ENCODE assay signal across 8 mouse cellular contexts in genomic region chr4:46601258-46601843, GRCm38 (mm10). TPM values are rescaled to one million over a fixed set of nuclear protein-coding genes. Genes with fewer than 3 reads are reported as not detected.
DNase-seq lines count a peak whose midpoint lies in the region; ATAC-seq lines count a peak whose summit lies in the region.

No protein-coding gene starts in this region.

- H3K9ac ChIP-seq in kidney, embryonic 14.5 days (ENCODE audit: low read depth, low read length), result peak overlapping the region; percentile 60
- H3K9ac ChIP-seq in liver, embryonic 13.5 days, result peak overlapping the region; percentile 65
- peak overlapping the region; percentile 69 for H3K9ac ChIP-seq in neural tube, embryonic 14.5 days (replicated peaks; ENCODE audit: low read depth, low read length)

- no peaks in the 10 kb centered on the region for H3K4me1 ChIP-seq in kidney, embryonic 14.5 days (ENCODE audit: control insufficient read depth, insufficient read depth, low read length)
- H3K4me1 ChIP-seq in liver, embryonic 13.5 days (replicated peaks), result peaks cover 39% of the 10 kb centered on the region
- H3K4me1 ChIP-seq in neural tube, embryonic 14.5 days (ENCODE audit: control insufficient read depth, insufficient read depth, low read length), result no peaks in the 10 kb centered on the region

- WGBS in kidney, embryonic 14.5 days, result under 1% methylated on average over 47 of the region's 52 CpGs
- WGBS in liver, embryonic 13.5 days (ENCODE audit: insufficient replicate concordance), result under 1% methylated on average over 49 of the region's 52 CpGs
- 0% methylated on average over 46 of the region's 52 CpGs for WGBS in neural tube, embryonic 14.5 days

- no peaks in the 10 kb centered on the region for H3K9me3 ChIP-seq in kidney, embryonic 14.5 days (ENCODE audit: control insufficient read depth, low read length)
- H3K9me3 ChIP-seq in liver, embryonic 13.5 days (replicated peaks), result no peaks in the 10 kb centered on the region
- no peaks in the 10 kb centered on the region for H3K9me3 ChIP-seq in neural tube, embryonic 14.5 days (ENCODE audit: control insufficient read depth, low read length)

- H3K27ac ChIP-seq in kidney, embryonic 14.5 days (ENCODE audit: low read depth, low read length), result no peak overlapping the region
- no peak overlapping the region for H3K27ac ChIP-seq in liver, embryonic 13.5 days
- H3K27ac ChIP-seq in neural tube, embryonic 14.5 days (ENCODE audit: low read depth, low read length), result peak overlapping the region; percentile 39

- no peak for DNase-seq in kidney, adult 8-10 months
- DNase-seq in R1 (ENCODE audit: low read depth, low spot score), result peak; percentile 54
- peak; percentile 80 to 85 for DNase-seq in cerebellum, postnatal 14 days
- DNase-seq in heart, postnatal 4 days, result peak; percentile 13
- no peak for DNase-seq in liver, embryonic 13.5 days
- DNase-seq in natural killer cell, adult 2 months (ENCODE audit: low spot score in 2 of 2), result no peak

- H3K36me3 ChIP-seq in kidney, embryonic 14.5 days (ENCODE audit: control insufficient read depth, insufficient read depth, low read length), result no peaks in the 10 kb centered on the region
- H3K36me3 ChIP-seq in liver, embryonic 13.5 days, result no peaks in the 10 kb centered on the region
- H3K36me3 ChIP-seq in neural tube, embryonic 14.5 days (ENCODE audit: control insufficient read depth, insufficient read depth, low read length), result no peaks in the 10 kb centered on the region

- ATAC-seq in kidney, embryonic 14.5 days (ENCODE audit: low FRiP score, low TSS enrichment), result peak; percentile 48
- ATAC-seq in liver, embryonic 13.5 days (ENCODE audit: low read depth), result peak; percentile 15
- ATAC-seq in neural tube, embryonic 14.5 days (ENCODE audit: low read depth), result peak; percentile 57

- H3K27me3 ChIP-seq in kidney, embryonic 14.5 days (ENCODE audit: control insufficient read depth, insufficient read depth, low read length), result peaks cover 22% of the 10 kb centered on the region
- peaks cover 65% of the 10 kb centered on the region for H3K27me3 ChIP-seq in liver, embryonic 13.5 days
- H3K27me3 ChIP-seq in neural tube, embryonic 14.5 days (ENCODE audit: control insufficient read depth, insufficient read depth, low read length), result peaks cover 12% of the 10 kb centered on the region; the same call in 1 of the 2 replicates

- peak overlapping the region; percentile 57 for H3K4me3 ChIP-seq in kidney, embryonic 14.5 days (ENCODE audit: low read length)
- peak overlapping the region; percentile 63 for H3K4me3 ChIP-seq in liver, embryonic 13.5 days (replicated peaks)
- peak overlapping the region; percentile 61 for H3K4me3 ChIP-seq in neural tube, embryonic 14.5 days (ENCODE audit: low read depth, low read length)

- H3K4me2 ChIP-seq in kidney, embryonic 14.5 days (replicated peaks; ENCODE audit: low read depth, low read length), result peak overlapping the region; percentile 98
- peak overlapping the region; percentile 84 for H3K4me2 ChIP-seq in liver, embryonic 13.5 days
- peak overlapping the region; percentile 92 for H3K4me2 ChIP-seq in neural tube, embryonic 14.5 days (ENCODE audit: low read depth, low read length)

RNA-seq across cellular contexts. Expression of gene Coro2a, which starts 0.7 kb away (rescaled TPM):
- polyA plus RNA-seq in kidney, embryonic 14.5 days (2014; fragmentation: Nextera tagmentation; extraction: Ambion mirVana), result 3.2 and 6.8 TPM in 2 replicates
- total RNA-seq in heart, postnatal 4 days (2021), result under 1 TPM; 0.25 to 0.48 TPM
- 3.0 and 3.7 TPM in 2 replicates for polyA plus RNA-seq in liver, embryonic 13.5 days (2015; fragmentation: Nextera tagmentation; extraction: Ambion mirVana)
- polyA plus RNA-seq in neural tube, embryonic 14.5 days (2014; fragmentation: Nextera tagmentation; extraction: Ambion mirVana), result 7.6 and 10.9 TPM in 2 replicates

RNA-seq across cellular contexts. Expression of gene Tbc1d2, which starts 48.7 kb away (rescaled TPM):
- 2.1 and 2.6 TPM in 2 replicates for polyA plus RNA-seq in kidney, embryonic 14.5 days (2014; fragmentation: Nextera tagmentation; extraction: Ambion mirVana)
- 1 to 10 TPM; 2.9 to 3.5 TPM for total RNA-seq in heart, postnatal 4 days (2021)
- polyA plus RNA-seq in liver, embryonic 13.5 days (2015; fragmentation: Nextera tagmentation; extraction: Ambion mirVana), result 0.46 and 0.56 TPM in 2 replicates
- 0.36 and 0.81 TPM in 2 replicates for polyA plus RNA-seq in neural tube, embryonic 14.5 days (2014; fragmentation: Nextera tagmentation; extraction: Ambion mirVana)

Comparison
In these comparisons a context has a peak if more than half of its experiments do, and no peak if none do; other contexts are left out.
1. DNase-seq: peak in R1 (single experiment), cerebellum, postnatal 14 days (2 of 2) and heart, postnatal 4 days (single experiment); none in kidney, adult 8-10 months (0 of 2), liver, embryonic 13.5 days (single experiment) and natural killer cell, adult 2 months (0 of 2).
2. Peak in every context shown above with its lines, with median percentiles within 50 percentile points of each other: ATAC-seq, H3K4me2 ChIP-seq, H3K4me3 ChIP-seq and H3K9ac ChIP-seq.